Mouse (Mus musculus) limb, embryonic 14.5 days (tissue): Measurements from ENCODE around the gene Cyp4x1. TPM values are rescaled to one million over a fixed set of nuclear protein-coding genes. Genes with fewer than 3 reads are reported as not detected.
"Not testable (repeated sequence)": the region's sequence is repeated elsewhere in the genome, so short reads cannot be mapped to it uniquely, and the experiment has no call there.

Source experiments
- ATAC-seq: fragments of 200-750 bp; cut with Nextera tagmentation; 2 replicates; pipeline ENCODE4 v1.8.0; 2017; ENCODE audit warnings: low read depth, moderate number of reproducible peaks, moderate TSS enrichment; ENCODE audit not compliant: low FRiP score
- DNase-seq: peaks from one replicate; pipeline ENCODE4 v3.0.0-alpha.2; 2015; ENCODE audit warnings: low spot score
- H3K27ac ChIP-seq: fragments of 300-500 bp; sonication (generic); replicated peaks from 2 replicates; pipeline ENCODE4 v1.5.1; 2014; ENCODE audit warnings: low read depth, mild to moderate bottlenecking, low read length, moderate library complexity, mixed read lengths
- H3K27me3 ChIP-seq: fragments of 300-500 bp; sonication (generic); 2 replicates; pipeline ENCODE4 v1.6.1; 2014; ENCODE audit warnings: low read length, mixed read lengths; ENCODE audit not compliant: control insufficient read depth, insufficient read depth
- H3K36me3 ChIP-seq: fragments of 300-500 bp; sonication (generic); 2 replicates; pipeline ENCODE4 v1.6.1; 2014; ENCODE audit warnings: mild to moderate bottlenecking, low read length, moderate library complexity, mixed read lengths; ENCODE audit not compliant: control insufficient read depth, insufficient read depth
- H3K4me1 ChIP-seq: fragments of 300-500 bp; sonication (generic); 2 replicates; pipeline ENCODE4 v1.6.1; 2014; ENCODE audit warnings: antibody characterized with exemption, low read length, mixed read lengths; ENCODE audit not compliant: control insufficient read depth, insufficient read depth
- H3K4me2 ChIP-seq: fragments of 300-500 bp; sonication (generic); replicated peaks from 2 replicates; pipeline ENCODE4 v1.6.1; 2014; ENCODE audit warnings: low read depth, mild to moderate bottlenecking, low read length, moderate library complexity; ENCODE audit not compliant: severe bottlenecking
- H3K4me3 ChIP-seq: fragments of 300-500 bp; sonication (generic); replicated peaks from 2 replicates; pipeline ENCODE4 v1.5.1; 2014; ENCODE audit warnings: low read length
- H3K9ac ChIP-seq: fragments of 300-500 bp; sonication (generic); 2 replicates; pipeline ENCODE4 v1.6.1; 2014; ENCODE audit warnings: mild to moderate bottlenecking, low read depth, low read length, moderate library complexity; ENCODE audit not compliant: severe bottlenecking
- H3K9me3 ChIP-seq: fragments of 300-500 bp; sonication (generic); 2 replicates; pipeline ENCODE4 v1.6.1; 2016; ENCODE audit warnings: low read length; ENCODE audit not compliant: control insufficient read depth
- POLR2A ChIP-seq: fragments of 200-500 bp; IDR thresholded peaks from 2 replicates; pipeline ENCODE4 v1.8.0; 2012; ENCODE audit warnings: inconsistent platforms, mild to moderate bottlenecking, moderate library complexity, borderline replicate concordance; ENCODE audit not compliant: insufficient read depth, insufficient read length; ENCODE audit errors: extremely low read depth
- WGBS: fragments of 180-500 bp; shearing (Covaris S2); extraction: QIAGEN DNeasy Blood & Tissue Kit; methylation state at CpG from one replicate; pipeline ENCODE4 v1.1.7; 2014; 5-methylcytosine and 5-hydroxymethylcytosine counted together
- polyA plus RNA-seq, 2 experiments: library from polyadenylated mRNA; depleted of rRNA in 1 of 2; stranded (reverse) in 1 of 2; unstranded in 1 of 2; fragments of >200 nt; fragmentation: Nextera tagmentation in 1 of 2; extraction: Ambion mirVana in 1 of 2; gene quantifications; 2 replicates each; pipeline versions ENCODE4 v1.2.1 to v1.2.3; 2012 to 2014

Gene Cyp4x1
- polyA plus RNA-seq (2012; rRNA removed) (0.03 TPM in 2 replicates), polyA plus RNA-seq (2014; fragmentation: Nextera tagmentation; extraction: Ambion mirVana) (0.11 TPM in 1 of 2 replicates, not detected in the other)

DNA sequence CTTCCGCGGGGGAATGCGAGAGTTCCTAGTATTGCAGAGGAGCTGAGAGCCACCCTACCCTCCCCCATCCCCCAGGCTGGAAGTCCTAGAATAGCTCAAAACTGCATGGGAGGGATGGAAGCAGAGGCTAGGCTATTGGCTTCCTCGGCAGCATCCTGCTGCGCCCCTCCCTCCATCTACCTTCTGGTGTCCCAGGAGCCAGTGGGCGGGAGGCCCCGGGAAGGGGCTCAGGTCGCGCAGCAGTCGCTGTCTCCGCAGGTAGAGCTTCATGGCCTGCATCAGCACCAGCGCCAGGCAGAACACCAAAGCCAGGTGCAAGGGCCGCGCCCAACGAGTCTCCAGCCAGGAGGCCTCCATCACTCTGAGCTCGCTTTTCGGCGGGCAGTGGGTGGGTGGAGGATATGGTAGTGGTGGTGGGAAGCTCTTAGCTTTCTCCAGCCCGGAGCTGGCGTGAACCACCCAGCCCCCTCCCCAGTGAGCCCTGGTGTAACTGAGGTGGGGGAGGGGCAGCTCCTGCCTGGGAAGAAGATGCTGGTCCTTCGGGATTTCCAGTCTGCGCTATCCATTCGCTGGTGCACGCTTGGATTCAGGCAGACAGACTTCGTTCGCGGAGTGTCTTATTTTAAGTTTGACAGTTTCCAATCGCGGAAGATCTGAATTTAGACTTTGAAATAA, at the start of gene Cyp4x1:
TSS of gene Cyp4x1 (minus strand) at position 661 of the 675 bp plus-strand sequence.
- Histone ChIP-seq H3K9me3 (no peaks in the 10 kb centered on the region), H3K27me3 (peaks cover 18% of the 10 kb centered on the region; the same call in 1 of the 2 replicates), H3K27ac (no peak within 1 kb of the TSS), H3K36me3 (no peaks in the 10 kb centered on the region), H3K4me3 (no peak within 1 kb of the TSS; the same call in 1 of the 2 replicates), H3K4me2 (peak within 1 kb of the TSS; percentile 27; the same call in 1 of the 2 replicates), H3K4me1 (no peaks in the 10 kb centered on the region), H3K9ac (no peak within 1 kb of the TSS)
- 2% methylated on average over 29 of the region's 29 CpGs for WGBS
- no peak for ATAC-seq
- no peak for TF ChIP-seq POLR2A
- no peak for DNase-seq

DNA sequence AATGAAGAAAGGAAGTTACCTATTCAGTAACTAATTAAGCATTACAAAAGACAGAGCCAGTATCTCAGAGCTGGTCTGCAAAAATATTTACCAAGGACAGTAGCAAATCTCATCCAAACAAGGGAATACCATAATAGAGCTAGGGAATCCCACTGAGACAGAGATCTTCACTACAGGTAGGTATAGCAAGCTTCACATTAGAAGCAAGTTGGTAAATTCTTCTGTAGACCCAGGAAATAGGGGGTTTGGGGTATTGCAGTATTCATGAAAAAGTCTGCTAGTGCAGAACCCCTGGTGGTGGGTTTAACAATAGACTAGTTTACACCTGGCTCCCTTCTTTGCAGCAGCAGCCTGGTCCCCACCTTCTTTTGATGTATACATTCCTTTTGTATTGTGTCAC, 42.1 kb upstream of the Cyp4x1 start:
- H3K36me3 ChIP-seq, H3K4me1 ChIP-seq, H3K9me3 ChIP-seq, H3K27me3 ChIP-seq, H3K27ac ChIP-seq, H3K4me2 ChIP-seq, H3K9ac ChIP-seq, H3K4me3 ChIP-seq, ATAC-seq, DNase-seq: not testable (repeated sequence)

DNA sequence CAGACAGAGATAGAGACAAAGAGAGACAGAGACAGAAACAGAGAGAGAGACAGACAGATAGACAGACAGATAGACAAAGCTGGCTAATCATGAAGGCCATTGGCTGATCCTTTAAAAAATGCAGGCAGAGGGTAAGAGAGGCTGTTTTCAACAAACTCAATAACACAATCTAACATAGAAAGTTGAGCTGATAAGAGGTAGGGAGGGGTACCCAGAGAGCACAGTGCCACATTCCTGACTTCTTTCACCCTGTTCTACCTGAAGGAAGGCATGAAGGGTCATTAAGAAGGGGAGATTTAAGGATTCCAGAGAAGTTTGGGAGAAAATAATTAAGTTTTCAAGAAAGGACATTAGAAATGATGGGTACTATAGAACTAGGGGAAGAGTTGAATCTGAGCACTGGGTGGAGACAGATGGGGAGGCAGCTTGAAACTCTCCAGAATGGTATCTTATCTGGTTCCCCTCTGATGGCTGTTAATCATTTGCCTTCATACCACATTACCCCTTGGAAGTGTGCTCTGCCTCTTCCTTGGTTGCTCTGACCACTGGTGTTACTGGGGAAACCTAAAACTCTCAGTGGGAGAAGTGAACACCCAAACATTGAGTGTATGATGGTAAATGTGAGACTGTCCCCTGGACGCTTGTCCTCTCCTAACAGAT, 40.7 kb upstream of the Cyp4x1 start:
- H3K4me1 ChIP-seq: no peaks in the 10 kb centered on the region
- ATAC-seq: no peak
- TF ChIP-seq POLR2A: no peak
- H3K9ac ChIP-seq: no peak overlapping the region
- H3K36me3 ChIP-seq: no peaks in the 10 kb centered on the region
- H3K4me3 ChIP-seq: no peak overlapping the region
- H3K9me3 ChIP-seq: no peaks in the 10 kb centered on the region
- no peak overlapping the region for H3K27ac ChIP-seq
- H3K27me3 ChIP-seq: no peaks in the 10 kb centered on the region
- no peak for DNase-seq
- H3K4me2 ChIP-seq: no peak overlapping the region
- 88% methylated on average over 1 of the region's 1 CpGs for WGBS

DNA sequence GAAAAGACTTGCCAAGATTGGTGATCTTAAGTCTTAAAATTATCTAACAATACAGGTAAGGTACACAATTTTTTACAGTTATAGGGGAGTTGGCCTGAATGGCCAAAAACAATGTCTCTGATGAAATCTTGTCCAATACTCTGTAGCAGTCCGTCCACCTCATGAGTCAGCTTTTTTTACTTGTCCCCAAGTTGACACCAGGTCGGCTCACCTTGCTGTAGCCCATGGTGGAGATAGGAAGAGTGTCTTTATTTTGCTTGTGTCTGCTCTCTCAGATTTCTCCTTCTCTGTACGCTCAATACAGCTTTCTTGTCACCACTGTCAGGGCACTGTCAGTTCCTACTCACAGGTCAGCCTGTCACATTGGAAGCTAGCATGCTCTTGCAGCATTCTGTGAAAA, 24.9 kb upstream of the Cyp4x1 start:
- not testable (repeated sequence) for DNase-seq, H3K4me1 ChIP-seq, H3K4me3 ChIP-seq, H3K27me3 ChIP-seq, ATAC-seq, H3K36me3 ChIP-seq, H3K4me2 ChIP-seq, H3K9me3 ChIP-seq, H3K9ac ChIP-seq, H3K27ac ChIP-seq
- WGBS: 84% methylated on average over 3 of the region's 3 CpGs

- Histone ChIP-seq H3K27me3 (no peaks in the 10 kb centered on the region), H3K4me1 (no peaks in the 10 kb centered on the region), H3K36me3 (no peaks in the 10 kb centered on the region), H3K9ac (no peak overlapping the region), H3K27ac (no peak overlapping the region), H3K4me3 (no peak overlapping the region), H3K9me3 (no peaks in the 10 kb centered on the region), H3K4me2 (no peak overlapping the region)
- WGBS: 88% methylated on average over 2 of the region's 2 CpGs
- ATAC-seq (no peak), DNase-seq (no peak)
- no peak for TF ChIP-seq POLR2A
Observed at GRCm38 (mm10) chr4:115154723-115155122, 20.6 kb upstream of the Cyp4x1 start.
